Mouse (Mus musculus): ENCODE measurements around the gene Flot1. TPM values are rescaled to one million over a fixed set of nuclear protein-coding genes. Genes with fewer than 3 reads are reported as not detected.

Flot1 gene
- total RNA-seq, 2 experiments from 2014 or later: 124 to 132 TPM

- DNase-seq: no peak
These were observed 45.9 kb downstream of the Flot1 start for GRCm38 (mm10) chr17:35868961-35869345.

GRCm38 (mm10) chr17:35869346-35870067 is 46.5 kb downstream of the Flot1 start:
- no peak for DNase-seq

- DNase-seq: no peak
These were observed 47.3 kb downstream of the Flot1 start for GRCm38 (mm10) chr17:35870151-35870883.

DNA sequence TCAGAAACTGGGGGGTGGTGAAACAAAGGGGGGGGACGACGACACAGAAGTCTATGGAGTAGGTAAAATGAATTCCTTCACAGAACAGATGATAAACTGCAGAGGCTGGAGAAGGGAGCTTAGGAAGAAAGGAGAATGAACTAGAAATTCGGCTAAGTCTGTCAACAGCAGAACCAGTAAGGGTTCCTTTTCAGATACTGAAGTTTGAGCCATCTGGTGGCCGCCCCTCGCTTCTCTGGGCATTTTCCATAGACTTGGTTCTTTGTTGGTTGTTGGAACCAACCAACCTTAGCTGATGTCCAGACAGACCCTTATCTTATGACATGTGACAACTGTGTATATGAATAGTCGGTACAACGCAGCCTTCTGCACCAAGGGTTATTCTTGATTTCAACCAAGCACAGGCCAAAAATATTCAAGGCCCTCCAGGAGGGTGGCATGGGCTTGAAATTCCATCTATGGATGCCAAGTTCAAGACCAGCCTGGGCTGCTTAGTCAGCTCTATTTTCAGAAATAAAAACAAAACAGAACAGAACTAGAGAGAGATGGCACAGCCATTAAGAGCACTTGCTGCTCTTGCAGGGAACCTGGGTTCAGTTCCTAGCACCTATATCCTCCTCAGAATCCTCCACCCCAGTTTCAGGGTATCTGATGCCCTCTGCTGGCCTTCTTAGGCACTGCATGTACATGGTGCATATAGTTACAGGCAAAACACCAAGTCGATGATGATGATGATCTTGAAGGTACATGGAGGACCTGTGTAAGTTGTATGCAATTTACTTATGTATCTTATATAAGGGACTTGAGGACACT is 48.1 kb downstream of the Flot1 start:
- no peak for DNase-seq

DNA sequence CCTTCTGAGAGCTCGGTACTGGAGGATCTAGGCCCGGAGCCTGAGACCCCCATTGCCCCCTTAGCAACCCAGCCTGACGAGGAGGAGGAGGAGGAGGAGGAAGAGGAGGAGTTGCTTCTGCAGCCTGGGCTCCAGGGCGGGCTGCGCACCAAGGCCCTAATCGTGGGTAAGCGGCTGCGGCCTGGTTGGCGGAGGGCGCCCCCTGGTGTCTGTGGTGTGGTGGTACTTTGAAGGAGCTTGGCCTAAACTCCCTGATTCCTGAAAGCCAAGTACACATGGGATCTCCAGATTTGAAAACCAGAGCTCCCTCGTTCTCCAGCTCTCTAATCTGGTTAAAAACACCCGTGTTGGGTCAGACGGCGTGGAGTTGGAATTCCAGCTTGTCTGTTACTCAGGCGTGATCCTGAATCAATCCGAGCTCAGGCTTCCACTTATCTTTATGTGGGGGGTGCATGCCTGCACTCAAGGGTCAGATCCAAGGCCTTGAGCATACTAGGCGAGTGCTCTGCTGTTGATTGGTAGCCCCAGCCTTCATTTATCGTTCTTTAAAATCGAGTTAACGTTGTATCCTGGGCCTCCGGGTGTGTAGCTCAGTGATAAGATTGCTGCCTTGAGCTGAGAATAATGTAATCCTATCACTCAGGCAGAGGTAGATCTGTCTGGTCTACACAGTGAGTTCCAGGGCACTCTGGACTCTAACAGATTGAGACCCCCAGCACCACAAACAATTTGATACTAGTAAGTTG is 50.9 kb downstream of the Flot1 start:
- DNase-seq: peak; percentile 84 to 85

- DNase-seq: no peak
These were observed 51.7 kb downstream of the Flot1 start for GRCm38 (mm10) chr17:35874721-35875120.

DNA sequence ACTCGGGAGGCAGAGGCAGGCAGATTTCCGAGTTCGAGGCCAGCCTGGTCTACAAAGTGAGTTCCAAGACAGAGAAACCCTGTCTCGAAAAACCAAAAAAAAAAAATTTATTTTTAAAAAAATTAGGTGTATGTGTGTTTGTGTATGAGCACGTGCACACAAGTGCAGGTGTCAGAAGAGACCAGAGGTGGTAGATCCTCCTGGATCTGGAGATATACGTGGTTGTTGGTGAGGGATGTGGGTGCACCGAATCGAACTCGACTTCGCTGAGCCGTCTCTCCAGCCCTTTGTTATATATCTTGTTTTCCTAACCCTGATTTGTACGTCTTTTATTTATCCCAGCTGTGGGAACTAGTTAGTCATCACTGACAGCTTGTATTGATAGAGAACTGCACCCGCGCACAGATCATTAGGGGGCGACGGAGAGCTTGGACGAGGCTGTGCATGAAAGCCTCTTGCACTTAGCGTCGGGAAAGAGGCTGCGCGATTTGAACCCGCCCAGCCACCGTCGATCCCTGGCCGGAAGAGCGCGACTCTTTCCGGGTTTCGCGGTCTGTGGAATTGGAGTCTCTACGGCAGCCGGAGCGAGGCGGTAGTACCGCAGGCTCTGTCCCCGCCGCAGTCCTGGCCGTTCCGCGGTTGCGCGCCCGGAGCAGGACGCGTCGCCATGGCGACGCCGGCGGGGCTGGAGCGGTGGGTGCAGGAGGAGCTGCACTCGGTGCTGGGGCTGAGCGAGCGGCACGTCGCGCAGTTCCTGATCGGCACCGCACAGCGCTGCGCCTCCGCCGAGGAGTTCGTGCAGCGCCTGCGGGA is 56.4 kb downstream of the Flot1 start, which contains the start of gene Dhx16:
Gene Dhx16, plus strand, starts transcription at position 575 of the 813 bp plus-strand sequence.
- DNase-seq: peak; percentile 94

Small RNA genes lying within 50 kb of the gene (microRNA-seq; reads per million reads assigned to microRNA genes)
- 0 reads per million in 2 experiments for gene Gm28033

Other genes with a start within 250 kb of the Flot1 start
- not detected for gene Sfta2, start 221.7 kb upstream of the Flot1 start, total RNA-seq (2021)
- not detected for gene Gm9573, start 196.6 kb upstream of the Flot1 start, total RNA-seq (2021)
- gene Mucl3, start 179.5 kb upstream of the Flot1 start, total RNA-seq (2021): not detected
- gene Vars2, start 155.6 kb upstream of the Flot1 start, total RNA-seq (2021): 10 to 100 TPM; 41.8 to 43.4 TPM
- gene Gtf2h4, start 149.5 kb upstream of the Flot1 start, total RNA-seq (2021): 10 to 100 TPM; 31.1 to 32.1 TPM
- gene Ddr1, start 118.6 kb upstream of the Flot1 start, total RNA-seq (2021): 10 to 100 TPM; 62.7 to 63.9 TPM
- gene Ier3, start 1.5 kb upstream of the Flot1 start, total RNA-seq (2021): 1 to 10 TPM; 4.2 to 6.5 TPM
- gene Tubb5, start 15.1 kb downstream of the Flot1 start, total RNA-seq (2021): 100 to 1,000 TPM; 360 to 381 TPM
- gene Mdc1, start 18.3 kb downstream of the Flot1 start, total RNA-seq (2021): 10 to 100 TPM; 13.1 to 19.5 TPM
- gene Nrm, start 38.1 kb downstream of the Flot1 start, total RNA-seq (2021): 1 to 10 TPM; 1.5 to 2.2 TPM
- gene Ppp1r18, start 42.4 kb downstream of the Flot1 start, total RNA-seq (2021): 1 to 10 TPM; 7.4 to 9.5 TPM
- 10 to 100 TPM; 32.0 to 37.4 TPM for gene Dhx16, start 56.6 kb downstream of the Flot1 start, total RNA-seq (2021)
- 10 to 100 TPM; 56.3 to 57.9 TPM for gene 2310061I04Rik, start 74.2 kb downstream of the Flot1 start, total RNA-seq (2021)
- gene Atat1, start 86.8 kb downstream of the Flot1 start, total RNA-seq (2021): 10 to 100 TPM; 60.6 to 61.7 TPM
- 10 to 100 TPM; 37.0 to 39.3 TPM for gene Mrps18b, start 93.2 kb downstream of the Flot1 start, total RNA-seq (2021)
- gene Ppp1r10, start 93.2 kb downstream of the Flot1 start, total RNA-seq (2021): 10 to 100 TPM; 78.6 to 82.8 TPM
- gene Abcf1, start 146.5 kb downstream of the Flot1 start, total RNA-seq (2021): 10 to 100 TPM; 70.0 to 71.3 TPM
- 100 to 1,000 TPM; 139 to 143 TPM for gene Gnl1, start 156.6 kb downstream of the Flot1 start, total RNA-seq (2021)
- 10 to 100 TPM; 47.7 to 53.8 TPM for gene Prr3, start 157.0 kb downstream of the Flot1 start, total RNA-seq (2021)
- gene H2-T24, start 197.3 kb downstream of the Flot1 start, total RNA-seq (2021): 1 to 10 TPM; 2.5 to 2.8 TPM
- gene H2-T23, start 209.6 kb downstream of the Flot1 start, total RNA-seq (2021): 1 to 10 TPM; 4.7 to 5.0 TPM
- gene H2-T22, start 219.5 kb downstream of the Flot1 start, total RNA-seq (2021): 10 to 100 TPM in 1 of 2 experiments, 1 to 10 TPM in 1; 9.0 to 11.0 TPM
- gene Gm6034, start 219.7 kb downstream of the Flot1 start, total RNA-seq (2021): under 1 TPM in 1 of 2 experiments, not detected in 1; 0.22 TPM
- 1 to 10 TPM; 1.2 to 1.9 TPM for gene Gm11127, start 235.1 kb downstream of the Flot1 start, total RNA-seq (2021)